Mouse (Mus musculus) myocyte (in vitro differentiated cells): ENCODE measurements at regions not wholly inside any gene's neighbourhood (a gene's known extent, or its start where the extent isn't known, plus 50 kb on each side); places are given as distances from the start of the nearest gene placed in this dataset.

Experiments
- H3K27me3 ChIP-seq: one replicate; pipeline ENCODE4 v1.6.1; 2011; ENCODE audit not compliant: control insufficient read depth, insufficient read depth, insufficient read length
- H3K36me3 ChIP-seq: one replicate; pipeline ENCODE4 v1.6.1; 2011; ENCODE audit not compliant: control insufficient read depth, insufficient read depth
- H3K4me2 ChIP-seq: one replicate; pipeline ENCODE4 v1.6.1; 2011; ENCODE audit warnings: low read depth, control low read depth
- H3K4me3 ChIP-seq: one replicate; pipeline ENCODE4 v1.5.1; 2011; ENCODE audit warnings: mild to moderate bottlenecking, control low read depth, moderate library complexity
- H3K79me2 ChIP-seq: one replicate; pipeline ENCODE4 v1.6.1; 2011; ENCODE audit not compliant: control insufficient read depth, insufficient read depth
- H3ac ChIP-seq: one replicate; pipeline ENCODE4 v1.6.1; 2011; ENCODE audit not compliant: control insufficient read depth, insufficient read length
- CEBPB ChIP-seq: IDR thresholded peaks from 2 replicates; pipeline ENCODE4 v1.6.1; 2011; ENCODE audit warnings: mild to moderate bottlenecking, moderate library complexity; ENCODE audit not compliant: poor library complexity, insufficient read depth, severe bottlenecking
- E2F4 ChIP-seq: IDR thresholded peaks from one replicate; pipeline ENCODE4 v1.6.1; 2011; ENCODE audit warnings: mild to moderate bottlenecking, control low read depth, moderate library complexity; ENCODE audit not compliant: insufficient read depth
- MAX ChIP-seq: IDR thresholded peaks from one replicate; pipeline ENCODE4 v1.6.1; 2011; ENCODE audit warnings: low read depth, mild to moderate bottlenecking, control low read depth
- MYOD1 ChIP-seq, 3 experiments: IDR thresholded peaks; one replicate each; pipeline ENCODE4 v1.6.1; 2011; ENCODE audit warnings: control low read depth in 2 of 3, low read depth in 2 of 3, mild to moderate bottlenecking in 2 of 3, moderate library complexity in 1 of 3; ENCODE audit not compliant: insufficient read length in 2 of 3, control insufficient read depth in 1 of 3
- MYOG ChIP-seq, 3 experiments: IDR thresholded peaks; one replicate each; pipeline ENCODE4 v1.6.1; 2011; ENCODE audit warnings: control low read depth in 2 of 3, low read depth in 2 of 3, mild to moderate bottlenecking in 2 of 3; ENCODE audit not compliant: insufficient read length in 2 of 3, control insufficient read depth in 1 of 3, insufficient read depth in 1 of 3
- POLR2A ChIP-seq: IDR thresholded peaks from one replicate; pipeline ENCODE4 v1.6.1; 2011; ENCODE audit warnings: low read depth, mild to moderate bottlenecking, control low read depth, moderate library complexity; ENCODE audit not compliant: insufficient read length
- POLR2AphosphoS2 ChIP-seq: IDR thresholded peaks from one replicate; pipeline ENCODE4 v1.6.1; 2011; ENCODE audit warnings: low read depth, control low read depth; ENCODE audit not compliant: insufficient read length
- REST ChIP-seq: IDR thresholded peaks from one replicate; pipeline ENCODE4 v1.6.1; 2011; ENCODE audit warnings: mild to moderate bottlenecking, control low read depth, moderate library complexity; ENCODE audit not compliant: insufficient read depth, insufficient read length
- SRF ChIP-seq: IDR thresholded peaks from one replicate; pipeline ENCODE4 v1.6.1; 2011; ENCODE audit warnings: low read depth; ENCODE audit not compliant: control insufficient read depth, insufficient read length
- TCF12 ChIP-seq: IDR thresholded peaks from one replicate; pipeline ENCODE4 v1.6.1; 2011; ENCODE audit warnings: mild to moderate bottlenecking, control low read depth; ENCODE audit not compliant: poor library complexity, insufficient read depth, severe bottlenecking
- TCF3 ChIP-seq: IDR thresholded peaks from one replicate; pipeline ENCODE4 v1.6.1; 2011; ENCODE audit warnings: low read depth, control low read depth; ENCODE audit not compliant: insufficient read length
- USF1 ChIP-seq: IDR thresholded peaks from one replicate; pipeline ENCODE4 v1.6.1; 2011; ENCODE audit warnings: low read depth, mild to moderate bottlenecking, control low read depth, moderate library complexity

GRCm38 (mm10) chr3:63569004-63569596, 85.4 kb upstream of the Gm34302 start:
- H3ac ChIP-seq: no peak overlapping the region
- no peaks in the 10 kb centered on the region for H3K79me2 ChIP-seq
- H3K36me3 ChIP-seq: no peaks in the 10 kb centered on the region

DNA sequence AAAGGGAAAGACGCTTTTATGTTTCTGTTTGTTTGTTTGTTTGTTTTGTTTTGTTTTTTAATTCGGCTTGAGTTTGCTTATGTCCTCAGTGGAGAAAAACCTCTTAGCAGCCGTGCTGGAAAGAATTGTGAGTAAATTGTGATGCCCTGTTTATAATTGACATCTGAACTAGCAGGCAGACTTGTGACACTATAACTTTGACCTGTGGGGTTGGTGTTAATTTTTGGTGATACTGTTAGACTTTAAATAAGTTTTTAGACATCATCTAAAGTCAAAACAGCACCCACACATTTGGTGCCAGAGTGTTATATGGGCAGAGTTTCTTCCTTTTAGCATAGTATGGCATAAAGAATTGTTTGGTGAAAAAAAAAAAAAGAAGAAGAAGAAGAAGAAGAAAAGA, 84.0 kb upstream of the Gm34302 start:
- no peaks in the 10 kb centered on the region for H3K79me2 ChIP-seq
- TF ChIP-seq REST: no peak
- TF ChIP-seq MYOD1 (IDR thresholded peaks at IDR 0.05; ENCODE audit: control insufficient read depth in 1 of 3, insufficient read length in 2 of 3, low read depth in 2 of 3): no peak
- no peak for TF ChIP-seq E2F4
- no peak for TF ChIP-seq POLR2A
- no peak for TF ChIP-seq TCF3
- TF ChIP-seq POLR2AphosphoS2: no peak
- TF ChIP-seq SRF: no peak
- no peak for TF ChIP-seq MAX
- no peak for TF ChIP-seq TCF12
- TF ChIP-seq USF1: no peak
- no peak for TF ChIP-seq CEBPB
- no peak for TF ChIP-seq MYOG (IDR thresholded peaks at IDR 0.05; ENCODE audit: control insufficient read depth in 1 of 3, insufficient read depth in 1 of 3, insufficient read length in 2 of 3, low read depth in 2 of 3)
- H3K27me3 ChIP-seq: no peaks in the 10 kb centered on the region
- no peaks in the 10 kb centered on the region for H3K36me3 ChIP-seq
- no peak overlapping the region for H3K4me3 ChIP-seq
- no peak overlapping the region for H3K4me2 ChIP-seq
- no peak overlapping the region for H3ac ChIP-seq

More at GRCm38 (mm10) chr3:63569004-63569596, 85.4 kb upstream of the Gm34302 start:
- H3K4me3 ChIP-seq: no peak overlapping the region
- TF ChIP-seq SRF (no peak), MAX (no peak), TCF3 (no peak), USF1 (no peak), CEBPB (no peak), POLR2A (no peak), REST (no peak), MYOD1 (IDR thresholded peaks at IDR 0.05; ENCODE audit: control insufficient read depth in 1 of 3, insufficient read length in 2 of 3, low read depth in 2 of 3) (no peak), E2F4 (no peak), POLR2AphosphoS2 (no peak), TCF12 (no peak)
- H3K27me3 ChIP-seq: no peaks in the 10 kb centered on the region
- H3K4me2 ChIP-seq: no peak overlapping the region

GRCm38 (mm10) chr3:63563057-63563456, 79.4 kb upstream of the Gm34302 start:
- Histone ChIP-seq H3K4me2 (no peak overlapping the region), H3K36me3 (no peaks in the 10 kb centered on the region), H3K27me3 (no peaks in the 10 kb centered on the region), H3ac (no peak overlapping the region), H3K4me3 (no peak overlapping the region), H3K79me2 (no peaks in the 10 kb centered on the region)
- TF ChIP-seq MYOD1 (IDR thresholded peaks at IDR 0.05; ENCODE audit: control insufficient read depth in 1 of 3, insufficient read length in 2 of 3, low read depth in 2 of 3): no peak
- no peak for TF ChIP-seq REST
- no peak for TF ChIP-seq TCF12
- TF ChIP-seq TCF3: no peak
- no peak for TF ChIP-seq USF1
- no peak for TF ChIP-seq POLR2AphosphoS2
- TF ChIP-seq SRF: no peak
- TF ChIP-seq MAX: no peak

DNA sequence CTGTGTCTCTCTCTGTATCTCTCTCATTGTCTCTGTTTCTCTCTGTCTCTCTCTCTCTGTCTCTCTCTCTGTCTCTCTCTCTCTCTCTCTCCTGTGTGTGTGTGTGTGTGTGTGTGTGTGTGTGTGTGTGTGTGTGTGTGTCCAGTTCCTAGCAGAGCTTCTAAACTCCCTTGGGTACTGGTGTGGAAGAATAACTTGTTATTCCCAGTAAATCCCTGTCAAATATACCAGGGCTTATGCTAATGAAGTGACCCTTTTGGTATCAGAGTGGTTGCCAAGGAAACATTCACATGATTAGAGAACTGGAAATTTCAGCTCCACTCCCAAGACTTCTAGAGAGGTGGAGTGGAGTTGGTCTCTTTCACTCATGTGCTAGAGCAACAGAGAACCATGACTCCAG, 78.9 kb upstream of the Gm34302 start:
- no peaks in the 10 kb centered on the region for H3K36me3 ChIP-seq
- TF ChIP-seq TCF12 (no peak), POLR2A (no peak), E2F4 (no peak)
- no peaks in the 10 kb centered on the region for H3K27me3 ChIP-seq
- no peak overlapping the region for H3ac ChIP-seq
- H3K79me2 ChIP-seq: no peaks in the 10 kb centered on the region
- H3K4me2 ChIP-seq: no peak overlapping the region
- H3K4me3 ChIP-seq: no peak overlapping the region

DNA sequence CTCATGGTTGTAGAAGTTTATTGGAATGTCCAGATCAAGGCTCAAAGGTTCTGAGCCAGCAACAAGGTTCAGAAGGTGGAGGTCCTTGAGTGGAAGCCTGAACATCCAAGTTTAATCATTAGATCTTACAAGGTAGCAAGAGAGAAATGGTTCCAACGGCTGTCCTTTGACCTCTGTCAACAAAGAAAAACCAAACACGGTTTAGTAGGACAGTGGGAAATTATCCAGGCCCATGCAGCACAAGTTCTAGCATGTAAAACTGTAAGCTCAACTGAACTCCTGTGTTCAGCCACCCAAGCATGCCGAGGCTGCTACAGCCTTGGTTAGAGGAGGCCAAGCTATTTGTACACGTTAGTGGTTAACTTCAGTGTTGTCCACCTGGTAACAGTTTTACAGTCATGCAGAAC, 77.1 kb upstream of the Gm34302 start:
- no peak for TF ChIP-seq E2F4
- no peak for TF ChIP-seq TCF3
- TF ChIP-seq MYOG (IDR thresholded peaks at IDR 0.05; ENCODE audit: control insufficient read depth in 1 of 3, insufficient read depth in 1 of 3, insufficient read length in 2 of 3, low read depth in 2 of 3): no peak
- no peak for TF ChIP-seq TCF12
- TF ChIP-seq SRF: no peak
- TF ChIP-seq CEBPB: no peak
- no peak for TF ChIP-seq POLR2A
- TF ChIP-seq POLR2AphosphoS2: no peak
- TF ChIP-seq MYOD1 (IDR thresholded peaks at IDR 0.05; ENCODE audit: control insufficient read depth in 1 of 3, insufficient read length in 2 of 3, low read depth in 2 of 3): no peak
- no peak for TF ChIP-seq REST
- no peak for TF ChIP-seq USF1
- no peak for TF ChIP-seq MAX
- Histone ChIP-seq H3K27me3 (no peaks in the 10 kb centered on the region), H3K36me3 (no peaks in the 10 kb centered on the region), H3ac (no peak overlapping the region), H3K4me2 (no peak overlapping the region), H3K79me2 (no peaks in the 10 kb centered on the region), H3K4me3 (no peak overlapping the region)
